Mouse (Mus musculus): Measurements from ENCODE around the gene Camk2d. TPM values are rescaled to one million over a fixed set of nuclear protein-coding genes. Genes with fewer than 3 reads are reported as not detected.

Camk2d gene
- polyA plus RNA-seq, 1 experiment from 2014 or later: 34.9 TPM

- TF ChIP-seq CTCF (IDR thresholded peaks at IDR 0.05; ENCODE audit: low read depth) (no peak), EP300 (optimal IDR thresholded peaks at IDR 0.05) (no peak)
- Histone ChIP-seq H3K4me2 (replicated peaks; ENCODE audit: low read depth) (no peak overlapping the region), H3K4me1 (replicated peaks; ENCODE audit: control insufficient read depth, insufficient read depth) (no peaks in the 10 kb centered on the region), H3K27me3 (ENCODE audit: control insufficient read depth, insufficient read depth, low read length) (no peaks in the 10 kb centered on the region), H3K36me3 (ENCODE audit: control insufficient read depth, insufficient read depth, low read length) (no peaks in the 10 kb centered on the region), H3K9ac (ENCODE audit: low read length) (no peak overlapping the region), H3K4me3 (ENCODE audit: low read depth, low read length) (no peak overlapping the region), H3K27ac (replicated peaks) (no peak overlapping the region), H3K9me3 (ENCODE audit: control insufficient read depth, low read length) (no peaks in the 10 kb centered on the region)
- 84% methylated on average over 3 of the region's 3 CpGs for WGBS
- no peak for ATAC-seq (ENCODE audit: low FRiP score, low TSS enrichment)
- DNase-seq (ENCODE audit: low spot score): no peak
Observed at GRCm38 (mm10) chr3:126586134-126586533, 10.0 kb upstream of the Camk2d start.

- Histone ChIP-seq H3K9me3 (ENCODE audit: control insufficient read depth, low read length) (no peaks in the 10 kb centered on the region), H3K4me1 (replicated peaks; ENCODE audit: control insufficient read depth, insufficient read depth) (no peaks in the 10 kb centered on the region), H3K27me3 (ENCODE audit: control insufficient read depth, insufficient read depth, low read length) (no peaks in the 10 kb centered on the region), H3K4me3 (ENCODE audit: low read depth, low read length) (no peak overlapping the region), H3K4me2 (replicated peaks; ENCODE audit: low read depth) (no peak overlapping the region), H3K27ac (replicated peaks) (no peak overlapping the region), H3K36me3 (ENCODE audit: control insufficient read depth, insufficient read depth, low read length) (no peaks in the 10 kb centered on the region), H3K9ac (ENCODE audit: low read length) (no peak overlapping the region)
- ATAC-seq (ENCODE audit: low FRiP score, low TSS enrichment): no peak
- DNase-seq (ENCODE audit: low spot score): no peak
- WGBS: 80% methylated on average over 3 of the region's 3 CpGs
- TF ChIP-seq EP300 (optimal IDR thresholded peaks at IDR 0.05) (no peak), CTCF (IDR thresholded peaks at IDR 0.05; ENCODE audit: low read depth) (no peak)
Observed at GRCm38 (mm10) chr3:126587477-126587876, 8.6 kb upstream of the Camk2d start.

GRCm38 (mm10) chr3:126589556-126589955, 6.5 kb upstream of the Camk2d start:
- no peak overlapping the region for H3K4me3 ChIP-seq (ENCODE audit: low read depth, low read length)
- no peak overlapping the region for H3K9ac ChIP-seq (ENCODE audit: low read length)
- no peaks in the 10 kb centered on the region for H3K27me3 ChIP-seq (ENCODE audit: control insufficient read depth, insufficient read depth, low read length)
- H3K4me1 ChIP-seq (replicated peaks; ENCODE audit: control insufficient read depth, insufficient read depth): no peaks in the 10 kb centered on the region
- TF ChIP-seq CTCF (IDR thresholded peaks at IDR 0.05; ENCODE audit: low read depth): no peak
- no peak for TF ChIP-seq EP300 (optimal IDR thresholded peaks at IDR 0.05)
- H3K9me3 ChIP-seq (ENCODE audit: control insufficient read depth, low read length): no peaks in the 10 kb centered on the region
- WGBS: 88% methylated on average over 7 of the region's 7 CpGs
- no peak overlapping the region for H3K4me2 ChIP-seq (replicated peaks; ENCODE audit: low read depth)
- DNase-seq (ENCODE audit: low spot score) (no peak), ATAC-seq (ENCODE audit: low FRiP score, low TSS enrichment) (no peak)
- H3K36me3 ChIP-seq (ENCODE audit: control insufficient read depth, insufficient read depth, low read length): no peaks in the 10 kb centered on the region
- H3K27ac ChIP-seq (replicated peaks): no peak overlapping the region

- Histone ChIP-seq H3K9me3 (ENCODE audit: control insufficient read depth, low read length) (no peaks in the 10 kb centered on the region), H3K4me3 (ENCODE audit: low read depth, low read length) (no peak overlapping the region), H3K27me3 (ENCODE audit: control insufficient read depth, insufficient read depth, low read length) (no peaks in the 10 kb centered on the region), H3K4me1 (replicated peaks; ENCODE audit: control insufficient read depth, insufficient read depth) (no peaks in the 10 kb centered on the region), H3K9ac (ENCODE audit: low read length) (no peak overlapping the region), H3K27ac (replicated peaks) (no peak overlapping the region), H3K4me2 (replicated peaks; ENCODE audit: low read depth) (no peak overlapping the region), H3K36me3 (ENCODE audit: control insufficient read depth, insufficient read depth, low read length) (no peaks in the 10 kb centered on the region; the same call in 1 of the 2 replicates)
- 48% methylated on average over 4 of the region's 4 CpGs for WGBS
- TF ChIP-seq CTCF (IDR thresholded peaks at IDR 0.05; ENCODE audit: low read depth): no peak
- no peak for TF ChIP-seq EP300 (optimal IDR thresholded peaks at IDR 0.05)
- ATAC-seq (ENCODE audit: low FRiP score, low TSS enrichment) (no peak), DNase-seq (ENCODE audit: low spot score) (no peak)
Observed at GRCm38 (mm10) chr3:126595456-126595855, 646 bp upstream of the Camk2d start.

DNA sequence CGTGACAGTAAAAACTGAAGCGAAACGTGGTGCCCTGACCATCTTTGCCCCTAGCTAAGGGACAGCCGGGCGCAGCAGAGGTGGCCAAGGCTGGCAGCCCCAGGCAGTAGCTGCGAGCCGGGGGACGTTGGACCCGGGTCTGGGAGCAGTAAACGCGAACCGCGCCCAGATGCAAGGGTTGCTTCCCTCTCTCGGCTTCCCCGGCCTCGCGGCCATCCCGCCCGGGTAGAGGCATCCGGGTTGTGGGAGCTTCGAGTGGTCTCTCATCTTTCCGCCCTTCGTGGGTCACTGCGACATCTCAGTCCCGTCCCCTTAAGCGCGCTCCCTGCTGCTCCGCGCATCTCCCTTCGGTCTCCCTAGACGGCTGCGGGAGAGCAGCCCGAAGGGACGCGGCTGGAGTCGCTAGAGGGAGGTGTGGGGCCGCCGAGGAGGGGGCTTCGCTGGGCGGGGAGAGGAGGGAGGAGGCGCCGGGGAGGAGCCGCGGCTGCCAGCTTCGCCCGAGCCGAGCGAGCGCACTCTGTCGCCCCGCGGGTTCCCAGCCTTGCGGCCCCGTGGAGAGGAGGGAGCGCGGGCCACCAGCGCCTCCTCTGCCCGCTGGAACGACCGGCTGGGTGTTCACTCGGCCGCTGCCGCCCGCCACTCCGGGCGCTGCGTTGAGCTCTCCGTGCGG, 524 bp downstream of the Camk2d start:
- Histone ChIP-seq H3K9me3 (ENCODE audit: control insufficient read depth, low read length) (no peaks in the 10 kb centered on the region), H3K27ac (replicated peaks) (peak overlapping the region; percentile 100), H3K27me3 (ENCODE audit: control insufficient read depth, insufficient read depth, low read length) (no peaks in the 10 kb centered on the region), H3K4me3 (ENCODE audit: low read depth, low read length) (peak overlapping the region; percentile 90), H3K9ac (ENCODE audit: low read length) (peak overlapping the region; percentile 94), H3K36me3 (ENCODE audit: control insufficient read depth, insufficient read depth, low read length) (no peaks in the 10 kb centered on the region; the same call in 1 of the 2 replicates), H3K4me1 (replicated peaks; ENCODE audit: control insufficient read depth, insufficient read depth) (no peaks in the 10 kb centered on the region), H3K4me2 (replicated peaks; ENCODE audit: low read depth) (peak overlapping the region; percentile 95)
- peak; percentile 81 for TF ChIP-seq CTCF (IDR thresholded peaks at IDR 0.05; ENCODE audit: low read depth)
- peak; percentile 20 for TF ChIP-seq EP300 (optimal IDR thresholded peaks at IDR 0.05)
- WGBS: 0% methylated on average over 54 of the region's 69 CpGs
- ATAC-seq (ENCODE audit: low FRiP score, low TSS enrichment): peak; percentile 91
- peak; percentile 91 for DNase-seq (ENCODE audit: low spot score)

- Histone ChIP-seq H3K4me3 (ENCODE audit: low read depth, low read length) (peak overlapping the region; percentile 90), H3K4me2 (replicated peaks; ENCODE audit: low read depth) (peak overlapping the region; percentile 95), H3K9ac (ENCODE audit: low read length) (peak overlapping the region; percentile 94), H3K9me3 (ENCODE audit: control insufficient read depth, low read length) (no peaks in the 10 kb centered on the region), H3K27me3 (ENCODE audit: control insufficient read depth, insufficient read depth, low read length) (no peaks in the 10 kb centered on the region), H3K36me3 (ENCODE audit: control insufficient read depth, insufficient read depth, low read length) (no peaks in the 10 kb centered on the region; the same call in 1 of the 2 replicates), H3K27ac (replicated peaks) (peak overlapping the region; percentile 100), H3K4me1 (replicated peaks; ENCODE audit: control insufficient read depth, insufficient read depth) (no peaks in the 10 kb centered on the region)
- TF ChIP-seq EP300 (optimal IDR thresholded peaks at IDR 0.05): no peak
- TF ChIP-seq CTCF (IDR thresholded peaks at IDR 0.05; ENCODE audit: low read depth): 0 out of 2 replicates have a peak, but pooled peaks have one; percentile 10
- WGBS: 1% methylated on average over 34 of the region's 51 CpGs
- DNase-seq (ENCODE audit: low spot score) (peak; percentile 87), ATAC-seq (ENCODE audit: low FRiP score, low TSS enrichment) (peak; percentile 82)
Observed at GRCm38 (mm10) chr3:126597161-126597595, 1.1 kb downstream of the Camk2d start.

Measured in stomach, postnatal 0 days (tissue).